Mouse (Mus musculus) frontal cortex, postnatal 14 days (tissue): ENCODE data around the gene Trdmt1.
A peak's percentile ranks its signal among the peaks of the same experiment; 100 is the strongest.
"Not testable (repeated sequence)": the region's sequence is repeated elsewhere in the genome, so short reads cannot be mapped to it uniquely, and the experiment has no call there.

ENCODE experiments used
- DNase-seq, 2 experiments: peaks; one replicate each; pipeline ENCODE4 v3.0.0; 2022; ENCODE audit warnings: low spot score in 2 of 2

Gene Trdmt1

DNA sequence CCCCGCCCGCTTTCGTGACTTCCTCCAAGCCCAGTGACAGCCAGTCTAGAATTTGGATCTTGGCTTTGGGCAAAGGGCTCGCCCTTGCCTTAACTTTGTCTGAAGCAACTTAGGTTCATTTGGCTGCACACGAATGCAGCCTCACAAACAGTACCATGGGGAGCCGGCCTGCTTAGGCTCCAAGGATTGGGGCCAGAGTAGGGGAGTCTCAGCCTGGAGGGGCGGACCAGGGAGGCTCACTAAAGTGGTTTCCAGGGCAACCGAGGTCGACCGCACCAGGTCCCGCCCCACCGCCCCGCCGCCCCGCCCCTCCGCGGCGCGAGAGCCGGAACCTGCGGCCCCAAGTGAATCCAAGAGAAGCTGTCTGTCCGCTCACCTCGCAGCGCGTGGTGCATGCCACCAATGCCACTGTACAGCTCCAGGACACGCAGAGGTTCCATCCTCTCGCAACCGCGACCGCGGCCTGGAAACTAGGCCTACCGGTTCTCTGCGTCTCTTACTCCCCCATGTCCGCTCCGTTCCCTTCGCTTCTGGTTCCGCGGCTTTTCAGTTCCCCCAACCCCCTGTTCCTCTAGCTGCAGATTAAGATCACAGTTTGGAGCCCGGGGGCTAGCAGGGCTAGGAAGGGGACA is at the start of gene Trdmt1:
TSS of gene Trdmt1 (minus strand) at position 476 of the 632 bp plus-strand sequence.
- DNase-seq: peak; percentile 66 to 70

DNA sequence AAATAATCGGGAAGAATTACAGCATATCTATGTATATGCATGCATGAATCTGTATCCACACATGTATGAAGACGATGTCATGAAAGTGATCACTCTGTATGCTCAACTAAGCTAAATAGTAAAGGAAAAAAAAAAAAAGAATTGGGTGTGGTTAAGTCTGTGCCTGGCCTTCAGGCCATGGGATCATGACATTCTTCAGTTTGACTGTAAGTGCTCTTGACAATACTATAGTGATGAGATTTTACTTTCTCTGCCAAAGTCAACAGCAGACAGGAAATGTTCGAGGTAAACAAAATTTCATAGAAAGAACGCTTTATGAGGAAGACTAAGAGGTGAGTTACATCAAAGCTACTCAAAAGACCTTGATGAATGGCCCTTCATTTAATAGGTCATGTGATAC is 48.9 kb upstream of the Trdmt1 start:
- DNase-seq: no peak

DNA sequence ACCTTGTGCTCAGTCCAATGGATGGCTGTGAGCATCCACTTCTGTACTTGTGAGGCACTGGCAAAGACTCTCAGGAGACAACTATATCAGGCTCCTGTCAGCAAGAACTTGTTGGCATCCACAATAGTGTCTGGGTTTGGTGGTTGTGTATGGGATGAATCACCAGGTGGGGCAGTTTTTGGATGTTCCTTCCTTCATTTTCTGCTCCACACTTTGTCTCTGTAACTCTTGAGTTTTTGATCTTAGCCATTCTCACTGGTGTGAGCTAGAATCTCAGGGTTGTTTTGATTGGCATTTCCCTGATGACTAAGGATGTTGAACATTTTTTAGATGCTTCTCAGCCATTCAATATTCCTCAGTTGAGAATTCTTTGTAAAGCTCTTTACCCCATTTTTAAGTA is 39.3 kb upstream of the Trdmt1 start:
- not testable (repeated sequence) for DNase-seq

DNA sequence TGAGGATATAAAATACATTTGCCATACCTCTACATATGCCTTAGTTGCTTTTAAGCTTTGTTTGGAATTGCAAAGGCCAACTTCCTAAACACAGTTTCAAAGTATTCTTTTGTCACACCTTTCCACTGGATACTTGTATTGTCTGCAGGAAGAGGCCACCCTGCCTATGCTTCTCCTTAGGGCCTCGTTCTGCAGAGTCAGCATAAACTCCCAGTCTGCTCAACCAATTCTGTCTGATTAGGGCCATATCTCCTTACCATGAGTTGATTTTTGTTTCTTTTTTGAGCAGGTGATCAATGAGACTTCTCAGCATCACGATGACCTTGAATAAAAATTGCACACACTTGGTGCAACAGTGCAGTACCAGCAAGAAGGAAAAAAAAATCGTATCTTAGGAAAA is 37.7 kb upstream of the Trdmt1 start:
- DNase-seq: no peak

DNA sequence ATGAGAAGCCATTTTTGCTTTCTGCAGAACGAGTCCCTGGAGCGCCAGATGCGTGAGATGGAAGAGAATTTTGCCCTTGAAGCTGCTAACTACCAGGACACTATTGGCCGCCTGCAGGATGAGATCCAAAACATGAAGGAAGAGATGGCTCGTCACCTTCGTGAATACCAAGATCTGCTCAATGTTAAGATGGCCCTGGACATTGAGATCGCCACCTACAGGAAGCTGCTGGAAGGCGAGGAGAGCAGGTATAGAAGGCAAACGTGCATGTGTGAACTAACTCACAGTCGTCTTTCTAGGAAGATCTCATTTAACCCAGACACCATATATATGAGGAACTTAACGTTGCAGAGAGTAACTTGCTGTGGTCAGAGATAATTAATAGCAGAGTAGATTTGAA is 35.5 kb upstream of the Trdmt1 start:
- DNase-seq: no peak

DNA sequence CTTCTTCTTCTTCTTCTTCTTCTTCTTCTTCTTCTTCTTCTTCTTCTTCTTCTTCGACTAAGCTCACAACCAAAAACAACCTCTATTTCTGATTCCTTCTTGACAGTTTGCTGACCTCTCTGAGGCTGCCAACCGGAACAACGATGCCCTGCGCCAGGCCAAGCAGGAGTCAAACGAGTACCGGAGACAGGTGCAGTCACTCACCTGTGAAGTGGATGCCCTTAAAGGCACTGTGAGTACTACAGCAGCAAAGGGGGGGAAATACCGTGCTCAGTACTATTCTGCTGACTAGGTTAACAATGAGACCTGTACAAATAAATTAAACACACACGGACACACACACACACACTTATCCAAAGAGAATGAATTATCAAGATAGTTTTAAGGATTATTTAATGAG is 34.8 kb upstream of the Trdmt1 start:
- DNase-seq: no peak

DNA sequence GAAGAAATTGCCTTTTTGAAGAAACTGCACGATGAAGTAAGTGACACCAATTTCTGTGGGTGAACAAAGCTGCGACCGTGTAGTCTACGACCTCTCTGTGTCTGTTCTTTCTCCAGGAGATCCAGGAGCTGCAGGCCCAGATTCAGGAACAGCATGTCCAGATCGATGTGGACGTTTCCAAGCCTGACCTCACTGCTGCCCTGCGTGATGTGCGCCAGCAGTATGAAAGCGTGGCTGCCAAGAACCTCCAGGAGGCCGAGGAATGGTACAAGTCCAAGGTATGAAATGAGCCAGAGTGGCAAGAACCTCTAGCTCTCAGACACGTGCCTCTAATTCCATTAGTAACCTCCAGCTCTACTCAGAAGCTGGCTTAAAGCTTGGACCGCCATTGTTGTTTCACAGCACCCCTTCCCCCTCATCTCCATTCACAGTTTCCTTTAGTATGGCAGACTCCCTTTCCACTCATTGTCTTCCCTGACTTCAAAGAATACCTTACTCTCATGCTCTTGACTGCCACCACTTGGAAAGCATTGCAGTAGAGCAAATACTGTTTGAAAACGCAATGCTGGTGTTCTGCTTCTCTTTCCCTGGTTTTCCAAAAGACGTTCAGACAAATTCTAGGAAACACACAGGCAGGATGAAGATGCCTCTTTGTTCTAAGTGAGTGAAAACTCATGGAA is 34.1 kb upstream of the Trdmt1 start:
- DNase-seq: no peak

DNA sequence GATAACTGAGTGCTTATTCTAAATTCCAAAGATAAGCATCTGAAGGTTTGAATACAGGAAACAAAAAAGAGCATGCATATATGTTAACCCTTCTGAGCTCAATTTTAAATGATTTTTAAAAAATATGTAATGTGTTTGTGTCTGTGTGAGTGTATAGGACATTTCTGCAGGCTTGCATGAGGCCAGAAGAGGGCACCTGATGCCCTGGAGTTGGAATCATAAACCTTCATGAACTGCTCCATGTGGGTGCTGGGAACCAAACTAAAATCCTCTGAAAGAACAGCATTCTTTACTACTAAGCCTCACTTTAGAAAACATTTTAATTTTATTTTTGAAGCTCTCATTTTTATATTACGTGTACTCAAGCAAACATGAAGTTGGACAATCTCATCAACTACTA is 32.9 kb upstream of the Trdmt1 start:
- DNase-seq: no peak

DNA sequence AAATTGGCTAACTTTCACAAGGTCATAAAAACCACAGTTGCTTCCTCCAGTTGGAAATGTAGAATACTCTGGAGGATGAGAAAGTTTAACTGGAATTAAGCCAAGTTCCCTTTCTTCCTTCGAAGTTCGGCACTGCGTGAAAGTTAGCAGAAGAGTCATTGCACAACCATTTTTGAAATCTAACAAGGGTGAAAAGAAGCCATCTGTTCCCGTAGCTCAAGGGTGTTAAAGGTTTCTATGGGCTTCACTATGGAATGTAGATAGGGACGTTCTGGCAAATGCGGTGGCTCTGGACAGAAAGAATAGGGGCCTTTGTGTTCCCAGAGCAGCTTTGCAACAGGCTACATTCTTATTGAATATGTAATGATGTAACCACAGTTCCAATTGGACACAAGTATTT is 31.5 kb upstream of the Trdmt1 start:
- DNase-seq: no peak

DNA sequence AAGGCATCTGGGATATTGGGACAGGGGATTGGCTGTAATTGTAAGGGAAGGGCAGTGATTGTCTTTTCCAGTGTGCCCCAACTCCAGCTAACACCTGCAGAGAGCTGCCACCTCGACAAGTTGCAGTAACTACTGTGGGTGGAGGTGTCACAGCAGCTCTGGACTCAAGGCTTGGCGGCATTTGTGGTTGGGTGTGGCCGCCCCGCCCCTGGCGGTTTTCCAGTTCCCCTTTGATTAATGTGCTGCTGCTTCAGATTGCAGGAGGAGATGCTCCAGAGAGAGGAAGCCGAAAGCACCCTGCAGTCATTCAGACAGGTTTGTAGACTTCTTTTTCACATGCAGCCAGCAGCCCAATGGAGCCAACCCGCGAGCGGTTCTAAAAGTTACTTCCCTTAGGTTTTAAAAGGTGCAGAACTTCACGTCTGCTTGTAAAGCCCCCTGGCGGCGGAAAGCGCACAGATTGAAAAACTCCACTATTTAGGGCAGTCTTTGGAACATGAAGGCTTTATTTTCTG is 30.9 kb upstream of the Trdmt1 start:
- peak; percentile 25 to 77 for DNase-seq

DNA sequence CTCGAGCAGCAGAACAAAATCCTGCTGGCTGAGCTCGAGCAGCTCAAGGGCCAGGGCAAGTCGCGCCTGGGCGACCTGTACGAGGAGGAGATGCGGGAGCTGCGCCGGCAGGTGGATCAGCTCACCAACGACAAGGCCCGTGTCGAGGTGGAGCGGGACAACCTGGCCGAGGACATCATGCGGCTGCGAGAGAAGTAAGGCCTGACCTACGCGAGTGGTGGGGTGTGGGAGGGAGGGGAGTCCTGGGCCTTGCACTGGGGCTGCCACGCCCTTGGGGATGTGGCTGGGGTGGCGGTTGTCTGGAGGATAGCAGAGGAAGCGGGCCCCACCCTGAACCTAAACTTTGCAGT is 30.3 kb upstream of the Trdmt1 start:
- no peak for DNase-seq

DNA sequence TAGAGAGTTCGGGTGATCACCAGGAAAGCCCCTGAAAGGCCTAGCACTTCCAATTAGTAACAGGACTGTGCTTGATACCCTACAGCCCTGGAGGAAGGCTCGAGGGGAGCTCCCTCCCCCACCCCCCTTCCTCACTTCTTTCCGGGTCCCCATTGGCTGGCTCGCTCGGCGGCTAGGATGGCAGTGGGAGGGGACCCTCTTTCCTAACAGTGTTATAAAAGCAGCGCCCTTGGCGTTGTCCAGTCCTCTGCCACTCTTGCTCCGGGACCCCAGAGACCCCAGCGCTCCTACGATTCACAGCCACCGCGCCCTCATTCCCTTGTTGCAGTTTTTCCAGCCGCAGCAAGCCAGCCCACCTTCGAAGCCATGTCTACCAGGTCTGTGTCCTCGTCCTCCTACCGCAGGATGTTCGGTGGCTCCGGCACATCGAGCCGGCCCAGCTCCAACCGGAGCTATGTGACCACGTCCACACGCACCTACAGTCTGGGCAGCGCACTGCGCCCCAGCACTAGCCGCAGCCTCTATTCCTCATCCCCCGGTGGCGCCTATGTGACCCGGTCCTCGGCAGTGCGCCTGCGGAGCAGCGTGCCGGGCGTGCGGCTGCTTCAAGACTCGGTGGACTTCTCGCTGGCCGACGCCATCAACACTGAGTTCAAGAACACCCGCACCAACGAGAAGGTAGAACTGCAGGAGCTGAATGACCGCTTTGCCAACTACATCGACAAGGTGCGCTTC is 29.8 kb upstream of the Trdmt1 start:
- peak; percentile 19 to 37 for DNase-seq

DNA sequence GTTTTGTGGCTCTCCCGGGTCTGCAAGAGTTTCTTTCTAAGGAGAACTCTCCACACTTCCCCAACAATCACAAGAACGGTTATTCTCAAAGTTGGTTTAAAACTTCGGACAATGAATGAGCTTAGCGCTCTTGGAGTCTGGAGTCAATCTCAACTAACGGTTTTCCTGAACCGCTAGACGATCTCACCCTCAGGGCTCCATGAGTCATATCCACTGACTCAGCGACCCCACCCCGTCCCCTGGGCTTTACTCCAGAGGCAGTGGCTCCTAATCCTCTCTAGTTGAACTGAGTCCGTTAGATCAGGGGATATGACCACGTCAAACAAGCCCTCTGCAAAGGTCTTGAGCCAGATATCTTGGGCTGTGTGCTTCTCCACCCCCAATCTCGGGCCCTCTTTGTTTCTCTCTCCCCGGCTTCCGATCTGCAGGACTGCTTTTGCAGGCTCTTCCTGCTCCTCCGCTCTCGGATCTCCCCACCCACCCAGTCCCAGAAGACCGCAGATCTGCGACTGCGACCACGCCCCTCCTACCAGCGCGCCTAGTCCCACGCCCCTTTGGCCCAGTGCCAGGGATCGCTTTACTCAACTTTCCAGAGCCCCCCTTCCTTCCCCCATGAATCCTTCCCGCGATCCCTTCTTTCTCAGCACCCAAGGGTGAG is 29.1 kb upstream of the Trdmt1 start, which contains the start of gene Vim:
TSS of gene Vim (plus strand) at position 520 of the 658 bp plus-strand sequence.
- DNase-seq: peak; percentile 15 to 34

DNA sequence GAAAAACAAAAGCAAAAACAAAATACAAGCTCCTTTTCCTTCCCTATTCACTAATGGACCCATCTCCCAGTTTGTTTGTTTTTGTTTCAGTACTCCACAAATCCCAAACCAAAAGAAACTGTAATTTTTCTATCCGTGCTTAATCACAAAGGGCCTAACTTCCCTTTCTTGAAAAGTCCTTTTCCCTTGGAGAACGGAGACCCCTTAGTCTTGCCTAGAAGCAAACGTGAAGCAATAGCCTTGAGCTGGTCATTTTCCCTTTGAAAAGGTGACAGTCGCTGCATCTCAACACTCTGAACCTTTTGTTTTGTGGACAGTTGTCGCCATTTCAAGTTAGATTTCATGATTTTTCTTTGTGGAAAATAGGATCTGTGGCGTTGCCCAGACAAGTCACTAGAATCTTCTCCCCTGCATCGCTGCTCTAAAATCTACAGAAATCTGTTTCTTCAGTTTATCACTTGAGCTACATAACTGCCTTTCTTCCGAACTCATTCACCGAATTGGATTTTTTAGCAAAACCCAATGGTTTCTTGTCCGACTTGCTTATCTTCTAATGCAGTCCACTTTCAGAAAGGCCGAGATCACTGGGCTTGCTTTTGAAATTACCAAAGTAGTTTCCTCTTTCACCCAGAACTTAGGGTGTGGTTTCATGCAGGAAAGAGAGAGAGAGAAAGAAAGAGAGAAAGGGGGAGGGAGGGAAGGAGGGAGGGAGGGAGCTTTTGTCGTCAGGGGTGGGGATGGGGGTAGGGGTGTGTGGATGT is 28.4 kb upstream of the Trdmt1 start:
- no peak for DNase-seq

DNA sequence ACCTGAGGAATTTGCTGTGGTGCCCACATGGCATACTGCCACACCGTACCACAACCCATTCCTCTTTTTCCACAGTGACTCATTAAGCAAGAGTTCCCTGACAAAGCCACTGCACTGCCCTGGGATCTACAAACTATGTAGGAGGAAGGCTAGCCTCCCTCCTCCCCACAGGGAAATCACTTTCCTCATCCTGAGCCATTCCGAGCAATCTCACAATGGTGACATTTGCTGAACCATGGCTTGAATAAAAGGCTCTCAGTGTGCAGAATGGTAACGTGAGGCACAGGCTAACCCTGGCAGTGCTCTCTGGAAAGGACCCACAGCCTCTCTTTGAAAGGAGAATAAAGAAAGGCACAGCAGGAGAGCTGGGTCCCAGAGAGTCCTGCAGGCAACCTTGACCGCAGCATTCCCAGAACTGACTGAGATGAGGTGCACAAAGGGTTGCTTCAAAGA is 27.7 kb upstream of the Trdmt1 start:
- no peak for DNase-seq

DNA sequence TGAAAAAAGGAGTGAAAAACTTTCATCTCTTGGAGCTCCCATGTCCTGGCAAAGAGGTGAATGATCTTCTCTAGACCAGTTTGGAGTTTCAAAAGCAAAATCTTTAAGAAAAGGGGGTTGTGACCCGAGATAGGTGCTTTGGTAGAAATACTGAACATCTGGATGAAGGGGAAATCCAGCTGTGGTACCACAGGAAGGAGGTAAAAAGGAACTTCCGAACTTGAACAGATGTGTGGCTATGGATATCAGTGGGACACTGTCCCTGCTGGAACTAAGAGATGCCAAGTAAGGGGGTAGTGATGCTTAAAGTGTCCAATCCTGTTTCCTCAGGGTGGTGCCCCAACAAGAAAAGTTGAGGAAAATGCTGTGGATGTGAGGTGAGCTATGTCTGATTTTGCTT is 25.7 kb upstream of the Trdmt1 start:
- no peak for DNase-seq

DNA sequence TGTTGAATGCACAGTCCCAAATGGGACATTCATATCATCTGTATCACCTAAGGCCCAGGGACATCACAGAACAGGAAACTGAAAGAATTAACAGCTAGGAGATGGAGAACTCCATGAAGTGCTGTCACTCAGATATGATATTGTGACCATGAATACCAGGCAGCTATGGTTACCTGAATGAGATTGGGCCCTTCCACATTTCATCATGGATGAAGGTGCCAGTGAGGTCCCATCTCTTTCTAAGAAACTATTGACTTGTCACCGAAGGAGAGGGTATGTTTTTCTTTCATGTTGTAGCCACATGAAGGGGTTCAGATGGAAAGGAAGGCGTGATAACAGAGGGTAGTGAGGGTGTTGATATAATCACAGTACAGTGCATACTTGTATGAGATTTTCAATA is 15.9 kb upstream of the Trdmt1 start:
- DNase-seq: no peak

DNA sequence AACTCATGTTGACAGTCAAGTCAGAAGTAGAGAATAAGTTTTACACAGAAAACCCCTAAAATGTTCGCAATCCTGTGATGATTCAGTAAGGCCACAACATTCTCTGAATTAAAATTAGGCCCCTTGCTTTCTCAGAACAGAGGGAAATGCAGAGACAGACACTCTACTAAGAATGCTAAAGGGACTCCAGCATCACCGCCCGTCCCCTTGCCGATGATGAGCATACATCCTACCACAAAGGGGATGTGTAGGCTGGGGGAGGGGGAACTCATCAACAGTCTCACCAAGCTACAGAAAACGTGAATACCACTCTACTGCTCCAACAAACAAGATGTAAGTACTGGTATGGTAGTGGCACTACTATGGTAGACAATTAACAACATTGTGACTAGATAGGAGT is 15.3 kb upstream of the Trdmt1 start:
- no peak for DNase-seq

DNA sequence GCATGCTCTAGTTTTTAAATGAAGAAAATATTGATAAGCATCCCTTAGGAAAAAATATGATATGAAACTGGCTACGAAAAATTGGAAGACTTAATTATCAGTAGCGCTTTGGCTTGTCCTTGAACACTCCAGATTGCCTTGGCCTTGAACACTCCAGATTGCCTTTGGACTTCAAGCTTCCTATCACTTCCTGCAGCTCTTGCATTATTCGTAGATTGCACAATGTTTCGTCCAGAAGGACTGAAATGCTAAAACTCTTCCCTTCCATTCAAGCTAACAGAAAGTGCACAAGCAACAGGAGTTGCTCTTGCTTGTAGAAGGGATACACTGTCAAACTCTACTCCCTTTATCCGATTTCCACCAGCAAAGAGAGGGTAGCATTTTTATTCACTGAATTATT is 14.8 kb upstream of the Trdmt1 start:
- no peak for DNase-seq

DNA sequence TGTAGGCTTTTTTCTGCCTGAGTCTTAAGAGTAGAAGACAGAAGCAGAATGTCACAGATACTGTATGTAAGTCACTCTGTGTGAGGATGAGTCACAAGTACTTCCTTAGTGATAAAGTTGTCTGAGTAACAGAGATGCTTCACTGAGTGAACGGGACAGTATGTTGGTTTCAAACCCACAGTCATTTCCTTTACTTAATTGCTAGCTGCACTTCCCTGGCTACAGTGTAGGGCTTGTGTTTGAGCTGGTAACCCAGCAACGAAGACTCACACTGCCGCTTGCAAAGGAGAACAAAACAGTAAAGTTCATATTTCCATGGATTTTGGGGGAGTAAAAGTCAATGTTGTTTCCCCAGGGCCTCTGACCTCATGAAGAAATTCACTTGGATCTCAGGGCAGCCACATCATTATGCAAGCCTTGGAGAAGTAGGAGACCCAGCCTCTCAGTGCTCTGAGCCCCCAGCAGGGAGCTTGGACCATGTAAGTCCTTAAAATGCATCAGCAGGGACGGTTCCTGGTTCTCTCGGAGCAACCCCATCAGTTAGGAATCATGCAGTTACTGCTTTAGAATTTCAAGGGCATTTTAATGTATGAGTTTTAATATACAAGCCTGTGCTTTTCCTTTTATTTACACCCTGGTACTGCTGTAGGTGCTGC is 14.3 kb upstream of the Trdmt1 start:
- no peak for DNase-seq
